Mouse (Mus musculus): ENCODE results near the gene Ovol1.

DNA sequence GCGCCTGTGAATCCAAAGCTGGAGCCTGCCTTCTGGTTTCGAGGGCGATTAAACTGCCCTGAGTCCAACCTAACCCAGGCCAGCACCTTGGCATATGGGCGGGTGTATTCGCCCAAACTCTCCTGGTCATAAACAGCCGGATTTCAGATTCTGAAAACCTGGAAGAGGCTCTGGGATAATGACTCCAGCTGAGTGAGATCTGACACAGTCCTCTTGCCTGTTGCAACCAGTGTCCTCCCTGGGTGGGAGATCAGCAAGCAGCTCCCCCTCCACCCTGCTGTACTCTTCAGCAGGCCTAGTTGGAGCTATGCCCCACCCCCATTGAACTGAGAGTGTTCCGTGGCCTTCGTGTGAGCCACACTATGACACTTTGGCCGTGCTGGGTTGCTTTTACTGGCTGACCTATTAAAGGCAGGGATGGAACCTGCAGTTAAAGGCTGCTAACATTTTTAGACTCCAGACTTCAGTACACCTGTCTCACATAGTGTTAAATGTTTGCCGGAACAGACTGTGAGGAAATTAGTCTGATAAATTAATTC, 875 bp upstream of the Ovol1 start:
- no peak for TF ChIP-seq ZNF384 (IDR thresholded peaks at IDR 0.05; ENCODE audit: low read depth, low read length)
- TF ChIP-seq ZC3H11A (IDR thresholded peaks at IDR 0.05; ENCODE audit: borderline replicate concordance, low read depth, low read length): no peak
- no peak for TF ChIP-seq MAFK (IDR thresholded peaks at IDR 0.05; ENCODE audit: insufficient read depth, low read depth, low read length)
- TF ChIP-seq CHD2 (IDR thresholded peaks at IDR 0.05; ENCODE audit: low read depth, low read length): no peak
- no peak for TF ChIP-seq HCFC1 (IDR thresholded peaks at IDR 0.05; ENCODE audit: borderline replicate concordance, insufficient read depth, low read length)

All from ES-E14 (cell line).